ENCODE assay signal across 17 mouse cellular contexts in genomic region chr14:18572852-18573251, GRCm38 (mm10).
DNase-seq lines count a peak whose midpoint lies in the region; ATAC-seq lines count a peak whose summit lies in the region.
"Had no signal": no experiment of that assay in that cellular context is flagged by ENCODE, and none has a peak within 500 bp of the region (broad histone marks: within the 10 kb centered on the region; RNA-seq: fewer than 3 reads in every experiment).

No protein-coding gene starts in this region.

- no peak overlapping the region for H3K4me3 ChIP-seq in embryonic facial prominence, embryonic 14.5 days (ENCODE audit: low read depth, low read length)
- no peak overlapping the region for H3K4me3 ChIP-seq in embryonic facial prominence, embryonic 10.5 days
- no peak overlapping the region for H3K4me3 ChIP-seq in forebrain, embryonic 15.5 days
- H3K4me3 ChIP-seq in midbrain, embryonic 13.5 days (replicated peaks): no peak overlapping the region
- no peak overlapping the region for H3K4me3 ChIP-seq in liver, embryonic 12.5 days
- H3K4me3 ChIP-seq: embryonic facial prominence, embryonic 13.5 days; liver, embryonic 15.5 days had no signal

- H3K27me3 ChIP-seq in embryonic facial prominence, embryonic 14.5 days (replicated peaks; ENCODE audit: control insufficient read depth, insufficient read depth, low read length): no peaks in the 10 kb centered on the region
- H3K27me3 ChIP-seq in embryonic facial prominence, embryonic 10.5 days (replicated peaks; ENCODE audit: low read depth, poor library complexity, severe bottlenecking): peaks cover 7% of the 10 kb centered on the region; the same call in 1 of the 2 replicates
- H3K27me3 ChIP-seq in forebrain, embryonic 15.5 days: no peaks in the 10 kb centered on the region
- H3K27me3 ChIP-seq in midbrain, embryonic 13.5 days: no peaks in the 10 kb centered on the region
- H3K27me3 ChIP-seq in liver, embryonic 12.5 days (replicated peaks): no peaks in the 10 kb centered on the region
- H3K27me3 ChIP-seq: embryonic facial prominence, embryonic 13.5 days; liver, embryonic 15.5 days had no signal

- WGBS in embryonic facial prominence, embryonic 14.5 days: 63% methylated on average over 4 of the region's 4 CpGs
- WGBS in embryonic facial prominence, embryonic 10.5 days: 60% methylated on average over 4 of the region's 4 CpGs
- whole genome bisulfite sequencing in forebrain, embryonic 15.5 days: 15% methylated on average over 4 of the region's 4 CpGs
- 42% methylated on average over 4 of the region's 4 CpGs for WGBS in midbrain, embryonic 13.5 days
- WGBS in liver, embryonic 12.5 days (ENCODE audit: insufficient replicate concordance): 57% methylated on average over 4 of the region's 4 CpGs

- H3K4me1 ChIP-seq in embryonic facial prominence, embryonic 14.5 days (ENCODE audit: control insufficient read depth, insufficient read depth, low read length): no peaks in the 10 kb centered on the region
- peaks cover 7% of the 10 kb centered on the region for H3K4me1 ChIP-seq in embryonic facial prominence, embryonic 10.5 days
- peaks cover 16% of the 10 kb centered on the region for H3K4me1 ChIP-seq in forebrain, embryonic 15.5 days
- H3K4me1 ChIP-seq in midbrain, embryonic 13.5 days (replicated peaks): peaks cover 12% of the 10 kb centered on the region
- no peaks in the 10 kb centered on the region for H3K4me1 ChIP-seq in liver, embryonic 12.5 days
- H3K4me1 ChIP-seq: embryonic facial prominence, embryonic 13.5 days; liver, embryonic 15.5 days had no signal

- DNase-seq in embryonic facial prominence, embryonic 14.5 days (ENCODE audit: low spot score): peak; percentile 5
- no peak for DNase-seq in embryonic facial prominence, embryonic 10.5 days (ENCODE audit: low spot score)
- peak; percentile 8 for DNase-seq in MN1 (ENCODE audit: low spot score)
- DNase-seq in cerebellum, postnatal 4 days (ENCODE audit: low spot score in 2 of 2): no peak
- no peak for DNase-seq in layer of hippocampus, postnatal 25 days (ENCODE audit: extremely low spot score in 1 of 2, low spot score in 1 of 2)
- DNase-seq: adrenal gland, postnatal 36 days; cerebellum, adult 9-11 months; kidney, postnatal 25 days; left cerebral cortex, postnatal 4 days; lung, postnatal 14 days had no signal

- H3K9me3 ChIP-seq in embryonic facial prominence, embryonic 14.5 days (ENCODE audit: control insufficient read depth, low read length): no peaks in the 10 kb centered on the region
- no peaks in the 10 kb centered on the region for H3K9me3 ChIP-seq in embryonic facial prominence, embryonic 10.5 days
- H3K9me3 ChIP-seq in forebrain, embryonic 15.5 days: no peaks in the 10 kb centered on the region
- H3K9me3 ChIP-seq in midbrain, embryonic 13.5 days: no peaks in the 10 kb centered on the region
- no peaks in the 10 kb centered on the region for H3K9me3 ChIP-seq in liver, embryonic 12.5 days (replicated peaks)
- H3K9me3 ChIP-seq: embryonic facial prominence, embryonic 13.5 days; liver, embryonic 15.5 days had no signal

- no peaks in the 10 kb centered on the region for H3K36me3 ChIP-seq in embryonic facial prominence, embryonic 14.5 days (ENCODE audit: control insufficient read depth, insufficient read depth, low read length)
- H3K36me3 ChIP-seq in embryonic facial prominence, embryonic 10.5 days (replicated peaks): no peaks in the 10 kb centered on the region
- H3K36me3 ChIP-seq in forebrain, embryonic 15.5 days: no peaks in the 10 kb centered on the region
- no peaks in the 10 kb centered on the region for H3K36me3 ChIP-seq in midbrain, embryonic 13.5 days
- H3K36me3 ChIP-seq in liver, embryonic 12.5 days: no peaks in the 10 kb centered on the region
- H3K36me3 ChIP-seq: embryonic facial prominence, embryonic 13.5 days; liver, embryonic 15.5 days had no signal

- ATAC-seq in embryonic facial prominence, embryonic 14.5 days (ENCODE audit: low read depth): peak; percentile 72; the same call in 1 of the 2 replicates
- peak; percentile 18; the same call in 1 of the 2 replicates for ATAC-seq in forebrain, embryonic 15.5 days (replicated peaks)
- peak; percentile 75 for ATAC-seq in midbrain, embryonic 13.5 days
- no peak for ATAC-seq in liver, embryonic 12.5 days
- ATAC-seq: activated CD4-positive, CD25-positive, alpha-beta regulatory T cell, adult 4 months; intestine, postnatal 0 days had no signal

- H3K9ac ChIP-seq in embryonic facial prominence, embryonic 14.5 days (ENCODE audit: low read depth, low read length): no peak overlapping the region
- no peak overlapping the region for H3K9ac ChIP-seq in forebrain, embryonic 15.5 days (replicated peaks)
- H3K9ac ChIP-seq in midbrain, embryonic 13.5 days (replicated peaks): no peak overlapping the region
- no peak overlapping the region for H3K9ac ChIP-seq in liver, embryonic 12.5 days
- H3K9ac ChIP-seq: embryonic facial prominence, embryonic 13.5 days; liver, embryonic 15.5 days had no signal

- no peak overlapping the region for H3K4me2 ChIP-seq in embryonic facial prominence, embryonic 14.5 days (ENCODE audit: low read depth, low read length)
- no peak overlapping the region for H3K4me2 ChIP-seq in forebrain, embryonic 15.5 days (replicated peaks)
- H3K4me2 ChIP-seq in midbrain, embryonic 13.5 days (replicated peaks): no peak overlapping the region
- no peak overlapping the region for H3K4me2 ChIP-seq in liver, embryonic 12.5 days
- H3K4me2 ChIP-seq: embryonic facial prominence, embryonic 13.5 days; liver, embryonic 15.5 days had no signal

- no peak overlapping the region for H3K27ac ChIP-seq in embryonic facial prominence, embryonic 14.5 days (replicated peaks; ENCODE audit: low read depth, low read length)
- H3K27ac ChIP-seq in embryonic facial prominence, embryonic 10.5 days (replicated peaks): no peak overlapping the region
- no peak overlapping the region for H3K27ac ChIP-seq in forebrain, embryonic 15.5 days (replicated peaks)
- no peak overlapping the region for H3K27ac ChIP-seq in midbrain, embryonic 13.5 days
- no peak overlapping the region for H3K27ac ChIP-seq in liver, embryonic 12.5 days
- H3K27ac ChIP-seq: embryonic facial prominence, embryonic 13.5 days; liver, embryonic 15.5 days had no signal

Comparison
In these comparisons a context has a peak if more than half of its experiments do, and no peak if none do; other contexts are left out.
1. DNase-seq: peak in embryonic facial prominence, embryonic 14.5 days (single experiment) and MN1 (single experiment); none in embryonic facial prominence, embryonic 10.5 days (single experiment), cerebellum, postnatal 4 days (0 of 2) and layer of hippocampus, postnatal 25 days (0 of 2).